Mouse (Mus musculus): ENCODE data around the gene Ppbp.

- TF ChIP-seq USF1 (IDR thresholded peaks at IDR 0.05; ENCODE audit: low read depth) (no peak), CTCF (IDR thresholded peaks at IDR 0.05; ENCODE audit: control insufficient read depth, insufficient read depth, insufficient read length) (no peak), MAX (IDR thresholded peaks at IDR 0.05) (no peak), FOSL1 (IDR thresholded peaks at IDR 0.05; ENCODE audit: insufficient read depth, low read length, poor library complexity, severe bottlenecking) (no peak), MYOG (IDR thresholded peaks at IDR 0.05; ENCODE audit: control insufficient read depth, extremely low read depth, insufficient read length) (no peak)
These were observed 8.0 kb upstream of the Ppbp start for GRCm38 (mm10) chr5:90760303-90760702.

All from C2C12 (cell line).